Mouse (Mus musculus) midbrain, embryonic 10.5 days (tissue): Measurements from ENCODE around the gene Tubb4a. TPM values are rescaled to one million over a fixed set of nuclear protein-coding genes. Genes with fewer than 3 reads are reported as not detected.
"Not testable (repeated sequence)": the region's sequence is repeated elsewhere in the genome, so short reads cannot be mapped to it uniquely, and the experiment has no call there.

Experiments
- DNase-seq: peaks from one replicate; pipeline ENCODE4 v3.0.0-alpha.2; 2017; ENCODE audit warnings: low spot score
- H3K27ac ChIP-seq: fragments of 300-500 bp; sonication (generic); replicated peaks from 2 replicates; pipeline ENCODE4 v1.5.1; 2016; ENCODE audit warnings: mild to moderate bottlenecking
- H3K27me3 ChIP-seq: fragments of 300-500 bp; sonication (generic); 2 replicates; pipeline ENCODE4 v1.6.1; 2016; ENCODE audit warnings: low read depth, mild to moderate bottlenecking; ENCODE audit not compliant: poor library complexity, severe bottlenecking
- H3K36me3 ChIP-seq: fragments of 300-500 bp; sonication (generic); 2 replicates; pipeline ENCODE4 v1.6.1; 2016; ENCODE audit warnings: mild to moderate bottlenecking, moderate library complexity
- H3K4me1 ChIP-seq: fragments of 300-500 bp; sonication (generic); 2 replicates; pipeline ENCODE4 v1.6.1; 2016
- H3K4me3 ChIP-seq: fragments of 300-500 bp; sonication (generic); 2 replicates; pipeline ENCODE4 v1.5.1; 2016; ENCODE audit warnings: mild to moderate bottlenecking, moderate library complexity
- H3K9me3 ChIP-seq: fragments of 300-500 bp; sonication (generic); replicated peaks from 2 replicates; pipeline ENCODE4 v1.6.1; 2016; ENCODE audit warnings: mild to moderate bottlenecking
- WGBS: fragments of 180-500 bp; shearing (Covaris S2); methylation state at CpG from one replicate; pipeline ENCODE4 v1.1.7; 2016; 5-methylcytosine and 5-hydroxymethylcytosine counted together
- polyA plus RNA-seq: library from polyadenylated mRNA; unstranded; fragments of >200 nt; fragmentation: Nextera tagmentation; extraction: Ambion mirVana; gene quantifications from 2 replicates; pipeline ENCODE4 v1.2.1, GENCODE M21; 2016

The Tubb4a gene
- polyA plus RNA-seq, 1 experiment from 2014 or later: 68.7 TPM

GRCm38 (mm10) chr17:57062548-57062947 is 25.0 kb downstream of the Tubb4a start:
- under 1% methylated on average over 22 of the region's 22 CpGs for WGBS
- H3K27ac ChIP-seq: no peak overlapping the region
- DNase-seq: no peak
- H3K36me3 ChIP-seq: peaks cover under 1% of the 10 kb centered on the region; the same call in 1 of the 2 replicates
- H3K27me3 ChIP-seq: peaks cover 57% of the 10 kb centered on the region
- peaks cover 46% of the 10 kb centered on the region for H3K4me1 ChIP-seq
- H3K9me3 ChIP-seq: no peaks in the 10 kb centered on the region
- H3K4me3 ChIP-seq: peak overlapping the region; percentile 45

GRCm38 (mm10) chr17:57062011-57062521 is 25.5 kb downstream of the Tubb4a start:
- Histone ChIP-seq H3K36me3 (peaks cover 5% of the 10 kb centered on the region), H3K27ac (no peak overlapping the region), H3K9me3 (no peaks in the 10 kb centered on the region), H3K4me3 (peak overlapping the region; percentile 45), H3K27me3 (peaks cover 57% of the 10 kb centered on the region), H3K4me1 (peaks cover 46% of the 10 kb centered on the region)
- 1% methylated on average over 39 of the region's 39 CpGs for WGBS
- no peak for DNase-seq

DNA sequence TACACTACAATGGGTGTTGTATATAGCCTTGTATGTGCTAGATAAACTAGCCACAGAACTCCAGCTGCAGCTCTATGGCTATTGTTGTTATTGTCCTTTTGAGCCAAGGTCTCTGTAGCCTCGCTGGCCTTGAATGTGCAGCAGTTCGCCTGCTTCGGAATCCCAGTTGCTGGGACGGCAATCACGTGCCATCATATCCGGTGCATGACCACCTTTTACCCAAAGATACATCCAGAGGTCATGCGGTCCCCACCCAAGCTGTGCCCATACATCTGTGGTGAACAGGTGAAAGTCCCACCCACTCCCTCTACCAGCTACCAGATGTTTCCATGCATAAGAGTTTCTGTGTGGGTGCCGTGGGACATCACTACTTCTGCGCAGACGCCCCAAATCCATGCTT is 26.5 kb downstream of the Tubb4a start:
- WGBS: 41% methylated on average over 10 of the region's 10 CpGs
- peaks cover 52% of the 10 kb centered on the region for H3K27me3 ChIP-seq
- H3K4me1 ChIP-seq: peaks cover 46% of the 10 kb centered on the region
- no peak overlapping the region for H3K27ac ChIP-seq
- peak; percentile 24 for DNase-seq
- peaks cover 13% of the 10 kb centered on the region for H3K36me3 ChIP-seq
- peak overlapping the region; percentile 91 for H3K4me3 ChIP-seq
- H3K9me3 ChIP-seq: no peaks in the 10 kb centered on the region

DNA sequence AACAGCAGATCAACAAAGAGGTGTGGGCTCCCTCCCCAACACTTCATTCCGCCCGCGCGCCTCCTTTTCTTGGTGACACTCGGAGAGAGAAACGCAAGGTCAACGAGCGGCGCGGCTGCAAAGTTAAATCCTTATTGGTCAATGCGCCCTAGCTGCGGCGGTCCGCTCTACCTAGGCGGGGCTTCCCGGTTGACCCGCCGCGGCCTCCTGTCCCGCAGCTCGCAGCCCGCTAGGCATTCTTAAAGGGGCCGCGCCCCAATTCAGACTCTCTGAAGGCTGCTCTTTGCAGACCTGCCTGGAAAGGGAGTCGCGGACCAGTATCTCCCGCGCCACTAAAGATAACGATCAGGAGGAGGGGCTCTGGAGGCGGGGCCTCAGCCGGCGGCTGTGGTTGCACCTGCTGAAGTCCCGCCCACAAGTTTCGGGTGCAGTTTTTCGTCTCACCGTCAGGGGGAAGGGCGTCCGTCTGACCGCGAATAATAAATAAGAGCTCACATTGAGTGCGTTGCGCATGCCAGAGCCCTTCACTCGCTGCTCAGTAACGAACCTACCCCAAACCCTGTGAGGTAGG is 27.3 kb downstream of the Tubb4a start:
- DNase-seq: peak; percentile 96
- H3K27me3 ChIP-seq: peaks cover 48% of the 10 kb centered on the region
- WGBS: under 1% methylated on average over 44 of the region's 44 CpGs
- H3K4me1 ChIP-seq: peaks cover 46% of the 10 kb centered on the region
- H3K36me3 ChIP-seq: peaks cover 20% of the 10 kb centered on the region
- H3K4me3 ChIP-seq: peak overlapping the region; percentile 91
- peak overlapping the region; percentile 93 for H3K27ac ChIP-seq
- no peaks in the 10 kb centered on the region for H3K9me3 ChIP-seq

GRCm38 (mm10) chr17:57059486-57059977 is 28.1 kb downstream of the Tubb4a start, which contains the start of gene Slc25a23:
Slc25a23 (minus strand) TSS chr17:57059863.
- H3K9me3 ChIP-seq: no peaks in the 10 kb centered on the region
- peaks cover 40% of the 10 kb centered on the region for H3K27me3 ChIP-seq
- peak within 1 kb of the TSS; percentile 93 for H3K27ac ChIP-seq
- under 1% methylated on average over 45 of the region's 45 CpGs for WGBS
- peak within 1 kb of the TSS; percentile 91 for H3K4me3 ChIP-seq
- H3K4me1 ChIP-seq: peaks cover 46% of the 10 kb centered on the region
- DNase-seq: peak; percentile 88
- H3K36me3 ChIP-seq: peaks cover 28% of the 10 kb centered on the region

DNA sequence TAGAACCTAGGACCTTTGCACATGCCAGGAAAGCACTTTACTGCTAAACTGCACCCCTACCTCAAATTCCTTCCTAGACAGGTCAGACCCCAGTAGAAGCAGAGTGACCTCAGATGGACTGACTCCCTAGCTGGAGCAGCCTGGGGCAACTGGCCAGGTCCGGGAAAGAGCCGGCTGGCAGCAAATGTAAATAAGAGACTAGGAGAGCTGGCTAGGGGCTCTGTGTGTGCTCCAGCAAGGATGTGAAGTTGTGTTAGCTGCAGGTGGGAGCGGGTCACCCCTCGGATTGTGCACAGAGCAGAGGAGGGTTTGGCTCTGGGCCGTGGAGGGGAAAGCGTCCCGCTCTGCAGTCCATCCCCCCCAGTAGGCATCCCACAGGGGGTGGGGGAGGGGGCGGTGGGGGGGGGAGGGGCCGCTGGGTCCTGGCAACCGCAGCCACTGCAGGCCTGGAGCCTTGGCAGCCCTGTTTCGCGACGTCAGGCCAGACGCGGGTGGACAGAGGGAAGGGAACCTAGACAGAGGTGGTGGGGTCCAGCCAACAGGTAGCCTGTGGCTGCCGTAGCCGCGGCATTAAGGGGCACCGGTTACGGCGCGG is 28.6 kb downstream of the Tubb4a start, which contains the start of gene Crb3:
Crb3 (plus strand) TSS at position 215 of the 595 bp plus-strand sequence.
- Histone ChIP-seq H3K36me3 (peaks cover 33% of the 10 kb centered on the region), H3K27me3 (peaks cover 35% of the 10 kb centered on the region), H3K27ac (peak within 1 kb of the TSS; percentile 93), H3K9me3 (no peaks in the 10 kb centered on the region), H3K4me3 (peak within 1 kb of the TSS; percentile 91), H3K4me1 (peaks cover 46% of the 10 kb centered on the region)
- under 1% methylated on average over 17 of the region's 22 CpGs for WGBS
- no peak for DNase-seq

- Histone ChIP-seq H3K4me1 (peaks cover 33% of the 10 kb centered on the region), H3K27ac (no peak overlapping the region), H3K9me3 (no peaks in the 10 kb centered on the region), H3K27me3 (peaks cover 9% of the 10 kb centered on the region), H3K4me3 (no peak overlapping the region), H3K36me3 (peaks cover 60% of the 10 kb centered on the region)
- DNase-seq: no peak
- 91% methylated on average over 3 of the region's 3 CpGs for WGBS
Observed at GRCm38 (mm10) chr17:57056246-57056645, 31.3 kb downstream of the Tubb4a start.

DNA sequence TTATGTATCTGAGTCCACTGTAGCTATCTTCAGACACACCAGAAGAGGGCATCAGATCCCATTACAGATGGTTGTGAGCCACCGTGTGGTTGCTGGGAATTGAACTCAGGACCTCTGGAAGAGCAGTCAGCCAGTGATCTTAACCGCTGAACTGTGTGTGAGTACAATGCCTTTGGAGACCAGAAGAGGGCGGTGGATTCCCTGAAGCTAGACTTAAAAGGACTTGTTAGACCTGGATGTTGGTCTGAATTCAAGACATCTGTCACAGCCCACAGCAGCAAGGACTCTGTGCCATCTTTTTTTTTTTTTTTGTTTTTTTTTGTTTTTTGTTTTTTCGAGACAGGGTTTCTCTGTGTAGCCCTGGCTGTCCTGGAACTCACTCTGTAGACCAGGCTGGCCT is 35.9 kb downstream of the Tubb4a start:
- H3K4me3 ChIP-seq, H3K4me1 ChIP-seq, H3K27ac ChIP-seq, H3K27me3 ChIP-seq, DNase-seq, H3K9me3 ChIP-seq: not testable (repeated sequence)
- whole genome bisulfite sequencing: 75% methylated on average over 4 of the region's 4 CpGs
- H3K36me3 ChIP-seq: peaks cover 94% of the 10 kb centered on the region

- peaks cover 87% of the 10 kb centered on the region for H3K36me3 ChIP-seq
- 90% methylated on average over 3 of the region's 3 CpGs for WGBS
Observed at GRCm38 (mm10) chr17:57048816-57049215, 38.8 kb downstream of the Tubb4a start.

GRCm38 (mm10) chr17:57047406-57047805 is 40.2 kb downstream of the Tubb4a start:
- Histone ChIP-seq H3K27me3 (no peaks in the 10 kb centered on the region), H3K4me1 (no peaks in the 10 kb centered on the region; the same call in 1 of the 2 replicates), H3K4me3 (no peak overlapping the region), H3K27ac (no peak overlapping the region), H3K36me3 (peaks cover 72% of the 10 kb centered on the region), H3K9me3 (no peaks in the 10 kb centered on the region)
- WGBS: 35% methylated on average over 5 of the region's 5 CpGs
- DNase-seq: no peak

More at GRCm38 (mm10) chr17:57048816-57049215, 38.8 kb downstream of the Tubb4a start:
- no peaks in the 10 kb centered on the region for H3K9me3 ChIP-seq
- DNase-seq: no peak
- no peaks in the 10 kb centered on the region for H3K27me3 ChIP-seq
- no peak overlapping the region for H3K4me3 ChIP-seq
- H3K27ac ChIP-seq: no peak overlapping the region
- no peaks in the 10 kb centered on the region; the same call in 1 of the 2 replicates for H3K4me1 ChIP-seq

DNA sequence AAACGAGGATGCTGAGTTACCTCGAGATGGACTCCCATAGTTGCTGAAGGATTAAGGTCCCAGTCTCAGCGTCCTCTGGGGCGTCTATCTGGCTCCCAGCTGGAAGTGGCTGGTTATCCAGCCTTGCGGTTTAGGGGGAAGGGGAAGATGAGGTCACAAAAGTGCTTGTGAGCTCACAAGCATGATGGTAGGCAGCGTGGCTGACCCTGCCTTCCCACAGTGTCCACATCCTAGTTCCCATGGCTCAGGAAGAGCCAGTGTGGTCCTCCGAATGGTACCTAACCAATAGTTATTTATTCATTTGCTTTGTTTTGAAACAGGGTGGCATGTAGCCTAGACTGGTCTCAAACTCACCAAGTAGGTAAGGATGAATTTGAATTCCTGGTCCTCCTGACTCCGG is 46.0 kb downstream of the Tubb4a start, which contains the start of gene Slc25a41:
Slc25a41 (minus strand) TSS at position 101 of the 400 bp plus-strand sequence.
- peaks cover 6% of the 10 kb centered on the region; the same call in 1 of the 2 replicates for H3K4me1 ChIP-seq
- peaks cover 20% of the 10 kb centered on the region for H3K36me3 ChIP-seq
- no peaks in the 10 kb centered on the region for H3K9me3 ChIP-seq
- no peak within 1 kb of the TSS for H3K4me3 ChIP-seq
- no peak for DNase-seq
- WGBS: 70% methylated on average over 8 of the region's 8 CpGs
- peaks cover 31% of the 10 kb centered on the region for H3K27me3 ChIP-seq
- no peak within 1 kb of the TSS for H3K27ac ChIP-seq

DNA sequence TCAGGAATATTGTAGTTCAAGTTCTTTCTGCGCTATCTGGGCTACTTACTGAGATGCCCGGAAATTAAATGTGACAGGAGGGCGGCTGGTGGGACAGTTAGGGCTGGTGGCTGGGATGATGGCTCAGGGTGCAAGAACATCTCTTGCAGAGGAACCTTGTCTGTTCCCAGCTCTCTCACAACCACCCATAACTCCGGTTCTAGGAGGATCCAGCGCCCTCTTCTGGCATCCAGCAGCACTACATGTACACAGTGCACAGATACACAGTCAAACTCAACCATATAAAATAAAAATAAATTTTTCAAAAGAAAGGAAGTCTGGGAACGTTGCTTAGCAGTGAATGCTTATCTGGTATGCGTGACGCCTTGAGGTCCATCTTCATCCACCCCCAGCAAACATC is 48.6 kb downstream of the Tubb4a start:
- Histone ChIP-seq H3K4me1 (peaks cover 6% of the 10 kb centered on the region; the same call in 1 of the 2 replicates), H3K27me3 (peaks cover 32% of the 10 kb centered on the region), H3K27ac (no peak overlapping the region), H3K36me3 (no peaks in the 10 kb centered on the region), H3K4me3 (no peak overlapping the region), H3K9me3 (no peaks in the 10 kb centered on the region)
- WGBS: 41% methylated on average over 8 of the region's 8 CpGs
- DNase-seq: no peak

DNA sequence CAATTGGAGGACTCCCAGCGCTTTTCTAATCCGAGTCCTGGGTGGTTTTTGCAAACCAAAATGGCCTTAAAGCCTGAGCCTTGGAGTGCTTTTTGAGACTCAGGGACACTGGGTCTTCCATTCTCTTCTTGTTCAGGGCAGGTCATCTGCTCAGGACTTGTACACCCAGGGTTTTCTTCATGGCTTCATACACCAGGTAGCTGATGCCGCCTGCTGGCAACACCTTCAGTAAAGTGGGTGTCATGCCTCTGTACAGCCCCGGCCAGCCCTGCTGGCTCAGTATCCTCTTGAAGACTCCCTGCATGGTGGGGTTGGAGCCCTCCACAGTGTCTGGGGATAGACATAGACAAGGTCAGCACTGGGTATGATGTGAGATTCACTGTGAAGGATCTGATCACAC is 54.7 kb downstream of the Tubb4a start:
- 87% methylated on average over 4 of the region's 4 CpGs for WGBS
- peaks cover 27% of the 10 kb centered on the region for H3K4me1 ChIP-seq
- H3K36me3 ChIP-seq: peaks cover 21% of the 10 kb centered on the region
- no peaks in the 10 kb centered on the region for H3K9me3 ChIP-seq
- no peak for DNase-seq
- H3K4me3 ChIP-seq: peak overlapping the region; percentile 87
- H3K27me3 ChIP-seq: peaks cover 12% of the 10 kb centered on the region
- H3K27ac ChIP-seq: peak overlapping the region; percentile 99
